Mouse (Mus musculus) cerebellum, adult 2 months (tissue): Measurements from ENCODE around the gene Bfar. TPM values are rescaled to one million over a fixed set of nuclear protein-coding genes. Genes with fewer than 3 reads are reported as not detected.

Experiments used
- DNase-seq, 2 experiments: peaks; one replicate each; pipeline ENCODE4 v3.0.0; 2021
- H3K27ac ChIP-seq: fragments of 200-500 bp; 2 replicates; pipeline ENCODE4 v1.5.1; 2012; ENCODE audit warnings: low read length, control low read depth, inconsistent platforms; ENCODE audit not compliant: insufficient read depth
- H3K27me3 ChIP-seq: fragments of 200-500 bp; 2 replicates; pipeline ENCODE4 v1.6.1; 2012; ENCODE audit warnings: inconsistent platforms, mild to moderate bottlenecking, low read length, moderate library complexity; ENCODE audit not compliant: control insufficient read depth, insufficient read depth
- H3K4me1 ChIP-seq: fragments of 200-500 bp; 2 replicates; pipeline ENCODE4 v1.6.1; 2011; ENCODE audit warnings: low read length; ENCODE audit not compliant: control insufficient read depth, insufficient read depth
- H3K4me3 ChIP-seq: fragments of 200-500 bp; replicated peaks from 2 replicates; pipeline ENCODE3; 2011; ENCODE audit warnings: mild to moderate bottlenecking, low read depth, low read length, control low read depth; ENCODE audit not compliant: insufficient read depth
- CTCF ChIP-seq: fragments of 200-500 bp; IDR thresholded peaks from 2 replicates; pipeline ENCODE4 v1.5.1; 2011; ENCODE audit warnings: low read depth, mild to moderate bottlenecking, control low read depth, low read length, moderate library complexity, borderline replicate concordance; ENCODE audit not compliant: insufficient read depth
- POLR2A ChIP-seq: fragments of 200-500 bp; IDR thresholded peaks from 2 replicates; pipeline ENCODE4 v1.6.1; 2011; ENCODE audit warnings: low read length, control low read depth, borderline replicate concordance; ENCODE audit not compliant: insufficient read depth
- WGBS: fragments of 180-500 bp; shearing (Covaris S2); methylation state at CpG from one replicate; pipeline ENCODE4 v1.1.7; 2018; 5-methylcytosine and 5-hydroxymethylcytosine counted together
- polyA plus RNA-seq: library from polyadenylated mRNA; depleted of rRNA; stranded (reverse); fragments of >200 nt; gene quantifications from 2 replicates; pipeline ENCODE4 v1.2.3, GENCODE M21; 2012; rRNA removed

Gene Bfar
- polyA plus RNA-seq, 1 experiment: 45.1 TPM

- Histone ChIP-seq H3K4me3 (no peak overlapping the region), H3K27ac (no peak overlapping the region), H3K4me1 (no peaks in the 10 kb centered on the region), H3K27me3 (no peaks in the 10 kb centered on the region; the same call in 1 of the 2 replicates)
- no peak for TF ChIP-seq CTCF
- no peak for TF ChIP-seq POLR2A
- DNase-seq: no peak
- WGBS: 55% methylated on average over 5 of the region's 5 CpGs
Observed at GRCm38 (mm10) chr16:13749306-13749705, 77.6 kb downstream of the Bfar start.

- 54% methylated on average over 3 of the region's 3 CpGs for WGBS
- Histone ChIP-seq H3K27ac (no peak overlapping the region), H3K4me1 (no peaks in the 10 kb centered on the region), H3K27me3 (no peaks in the 10 kb centered on the region; the same call in 1 of the 2 replicates), H3K4me3 (no peak overlapping the region)
- no peak for DNase-seq
- TF ChIP-seq CTCF: no peak
- TF ChIP-seq POLR2A: no peak
Observed at GRCm38 (mm10) chr16:13749981-13750380, 78.3 kb downstream of the Bfar start.

GRCm38 (mm10) chr16:13750626-13751025 is 79.0 kb downstream of the Bfar start:
- no peak for DNase-seq
- H3K4me1 ChIP-seq: no peaks in the 10 kb centered on the region
- no peaks in the 10 kb centered on the region; the same call in 1 of the 2 replicates for H3K27me3 ChIP-seq
- no peak overlapping the region for H3K4me3 ChIP-seq
- H3K27ac ChIP-seq: no peak overlapping the region
- WGBS: 94% methylated on average over 13 of the region's 13 CpGs
- TF ChIP-seq POLR2A (no peak), CTCF (no peak)

Other genes starting within 250 kb of the Bfar start
- 25.6 and 27.0 TPM in 2 replicates for gene Parn, start 3.7 kb upstream of the Bfar start, polyA plus RNA-seq
- gene 3110001I22Rik, start 71 bp downstream of the Bfar start, polyA plus RNA-seq: 2.6 and 3.1 TPM in 2 replicates
- gene Pla2g10, start 59.1 kb downstream of the Bfar start, polyA plus RNA-seq: not detected in 2 replicates
- 35.8 and 39.1 TPM in 2 replicates for gene Rrn3, start 108.8 kb downstream of the Bfar start, polyA plus RNA-seq
- 120 and 121 TPM in 2 replicates for gene Ntan1, start 147.0 kb downstream of the Bfar start, polyA plus RNA-seq
- 94.7 and 105 TPM in 2 replicates for gene Pdxdc1, start 231.3 kb downstream of the Bfar start, polyA plus RNA-seq
- 30.7 and 36.7 TPM in 2 replicates for gene Mpv17l, start 231.3 kb downstream of the Bfar start, polyA plus RNA-seq